Mouse (Mus musculus) G1E (cell line): ENCODE measurements around the gene Dusp8. TPM values are rescaled to one million over a fixed set of nuclear protein-coding genes. Genes with fewer than 3 reads are reported as not detected.

Source experiments
- ATAC-seq: 2 replicates; pipeline ENCODE4 v1.8.0; 2016; ENCODE audit warnings: mild to moderate bottlenecking; ENCODE audit not compliant: insufficient number of reproducible peaks, poor library complexity, low FRiP score, severe bottlenecking; ENCODE audit errors: extremely low read depth
- DNase-seq: peaks from one replicate; pipeline ENCODE4 v3.0.0; 2012; ENCODE audit warnings: low spot score
- H3K27me3 ChIP-seq: 2 replicates; pipeline ENCODE4 v1.6.1; 2012; ENCODE audit warnings: mild to moderate bottlenecking, low read length, inconsistent platforms; ENCODE audit not compliant: insufficient read depth
- H3K36me3 ChIP-seq: replicated peaks from 2 replicates; pipeline ENCODE3; 2012; ENCODE audit warnings: mild to moderate bottlenecking, inconsistent platforms
- H3K4me1 ChIP-seq: 2 replicates; pipeline ENCODE4 v1.6.1; 2012; ENCODE audit warnings: low read depth, low read length, inconsistent platforms, mixed read lengths; ENCODE audit not compliant: insufficient read depth
- H3K4me3 ChIP-seq: 2 replicates; pipeline ENCODE4 v1.5.1; 2012; ENCODE audit warnings: low read depth, mild to moderate bottlenecking, inconsistent platforms, low read length, moderate library complexity, mixed read lengths
- H3K9me3 ChIP-seq: replicated peaks from 2 replicates; pipeline ENCODE4 v1.6.1; 2012; ENCODE audit warnings: inconsistent platforms
- CTCF ChIP-seq: IDR thresholded peaks from 2 replicates; pipeline ENCODE4 v1.5.1; 2012; ENCODE audit warnings: low read depth, low read length, inconsistent platforms, mixed read lengths
- GATA1 ChIP-seq: IDR thresholded peaks from 2 replicates; pipeline ENCODE4 v1.6.1; 2012; ENCODE audit warnings: borderline replicate concordance, low read length, inconsistent platforms, mixed read lengths
- GATA2 ChIP-seq: IDR thresholded peaks from 2 replicates; pipeline ENCODE4 v1.6.1; 2012; ENCODE audit warnings: low read depth, low read length, inconsistent platforms, borderline replicate concordance
- POLR2AphosphoS5 ChIP-seq: IDR thresholded peaks from 2 replicates; pipeline ENCODE4 v1.6.1; 2012; ENCODE audit warnings: low read depth, low read length, inconsistent platforms; ENCODE audit not compliant: insufficient replicate concordance
- TAL1 ChIP-seq: conservative IDR thresholded peaks from 2 replicates; pipeline ENCODE4 v1.6.1; 2012; ENCODE audit warnings: low read depth, low read length, inconsistent platforms, mixed read lengths
- polyA plus RNA-seq: library from polyadenylated mRNA; stranded (reverse); fragments of >175 nt; gene quantifications from 2 replicates; pipeline ENCODE4 v1.2.3, GENCODE M21; 2012
- total RNA-seq, 2 experiments: library from RNA; stranded (forward) in 1 of 2; stranded (reverse) in 1 of 2; fragments of 200-1000 nt in 1 of 2; fragments of >200 nt in 1 of 2; fragmentation: Nextera tagmentation in 1 of 2; gene quantifications; 2 replicates each; pipeline ENCODE4 v1.2.3; 2014 to 2017

Dusp8 gene
- total and polyA plus RNA-seq, 3 experiments = 0.11 to 2.0 TPM; not detected in 1

DNA sequence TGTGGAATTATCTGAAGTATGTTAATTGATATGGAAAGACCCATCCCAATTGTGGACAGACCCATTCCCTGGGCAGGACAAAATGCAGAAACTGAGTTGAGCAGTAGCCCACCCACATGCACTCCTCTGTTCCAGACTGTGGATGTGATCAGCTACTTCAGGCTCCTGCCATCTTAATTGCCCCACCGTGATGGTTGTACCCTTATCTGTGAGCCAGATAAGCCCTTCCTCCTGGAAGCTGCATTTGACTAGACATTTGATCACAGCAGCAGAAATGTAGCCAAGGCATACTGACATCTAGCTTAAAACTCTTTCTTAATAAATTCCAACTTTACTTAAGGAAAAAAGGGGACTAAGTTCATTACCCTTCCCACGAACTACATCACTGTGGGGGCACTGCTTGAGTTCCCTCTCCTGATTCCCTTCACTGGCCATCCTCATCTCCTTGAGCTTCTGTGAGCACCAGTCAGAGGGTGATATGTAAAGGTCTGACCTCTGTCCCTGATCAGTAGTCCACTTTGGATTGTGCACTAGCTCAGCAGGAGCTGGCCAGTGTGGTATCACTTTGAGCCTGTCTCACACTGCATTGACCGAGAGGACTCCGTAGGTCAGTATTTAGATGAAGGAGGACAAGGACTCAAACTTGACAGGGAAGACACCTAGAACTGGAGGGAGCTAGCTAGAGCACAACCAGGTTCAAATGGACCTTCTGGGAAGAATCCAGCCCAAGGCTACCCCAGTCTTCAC is 9.3 kb downstream of the Dusp8 start:
- no peaks in the 10 kb centered on the region for H3K36me3 ChIP-seq
- ATAC-seq (no peak), DNase-seq (no peak)
- TF ChIP-seq TAL1 = no peak
- no peak for TF ChIP-seq CTCF
- TF ChIP-seq GATA1 = no peak
- TF ChIP-seq POLR2AphosphoS5 = no peak
- TF ChIP-seq GATA2 = no peak
- H3K4me1 ChIP-seq = peaks cover 8% of the 10 kb centered on the region; the same call in 1 of the 2 replicates
- no peak overlapping the region for H3K4me3 ChIP-seq
- peaks cover 27% of the 10 kb centered on the region for H3K27me3 ChIP-seq
- no peaks in the 10 kb centered on the region for H3K9me3 ChIP-seq

DNA sequence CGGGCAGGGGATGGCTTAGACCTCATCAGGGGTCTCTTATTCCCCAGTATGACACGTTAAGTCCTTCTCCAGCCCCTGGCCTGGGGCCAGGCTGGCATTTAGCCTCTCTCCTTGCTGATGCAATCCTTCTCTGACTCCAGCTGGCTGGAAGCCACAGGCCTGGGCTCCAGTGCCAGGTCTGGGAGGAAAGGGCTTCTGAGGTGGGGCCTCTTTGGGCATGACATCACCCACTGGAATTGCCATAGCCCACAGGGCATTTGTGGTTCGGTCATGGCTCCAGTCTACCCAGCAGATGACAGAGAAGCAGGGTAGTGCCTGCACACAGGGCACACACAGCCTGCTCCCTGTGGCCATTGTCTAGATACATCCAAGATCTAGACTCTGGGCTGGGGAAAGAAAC is 10.8 kb downstream of the Dusp8 start:
- TF ChIP-seq CTCF (no peak), GATA1 (no peak), TAL1 (no peak), POLR2AphosphoS5 (no peak), GATA2 (no peak)
- H3K9me3 ChIP-seq = no peaks in the 10 kb centered on the region
- no peaks in the 10 kb centered on the region for H3K36me3 ChIP-seq
- H3K27me3 ChIP-seq = peaks cover 27% of the 10 kb centered on the region
- H3K4me3 ChIP-seq = no peak overlapping the region
- H3K4me1 ChIP-seq = peaks cover 8% of the 10 kb centered on the region; the same call in 1 of the 2 replicates
- ATAC-seq (no peak), DNase-seq (no peak)

DNA sequence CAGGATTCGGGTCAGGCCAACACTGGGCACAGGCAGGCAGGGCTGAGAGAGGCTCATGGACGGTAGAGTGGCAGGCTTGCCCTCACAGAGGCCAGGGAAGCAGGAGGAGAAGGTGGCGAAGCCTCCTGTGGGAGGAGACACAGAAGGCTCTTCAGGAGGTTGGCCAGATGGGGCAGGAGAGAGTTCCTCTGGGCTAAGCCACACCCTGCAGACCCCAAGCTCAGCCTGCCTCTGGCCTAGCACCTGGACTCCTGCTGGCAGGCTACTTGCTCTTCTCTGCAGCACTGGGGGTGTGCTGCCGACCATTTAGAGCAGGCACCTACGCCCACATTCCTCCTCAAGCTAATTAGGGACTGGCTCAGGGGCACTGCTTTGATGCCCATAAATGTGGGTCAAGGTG is 11.2 kb downstream of the Dusp8 start:
- no peaks in the 10 kb centered on the region for H3K9me3 ChIP-seq
- no peak for ATAC-seq
- no peaks in the 10 kb centered on the region for H3K36me3 ChIP-seq
- H3K27me3 ChIP-seq = peaks cover 29% of the 10 kb centered on the region
- TF ChIP-seq GATA2 (no peak), TAL1 (no peak), GATA1 (no peak), CTCF (no peak), POLR2AphosphoS5 (no peak)
- peaks cover 8% of the 10 kb centered on the region; the same call in 1 of the 2 replicates for H3K4me1 ChIP-seq
- H3K4me3 ChIP-seq = no peak overlapping the region
- DNase-seq = no peak

DNA sequence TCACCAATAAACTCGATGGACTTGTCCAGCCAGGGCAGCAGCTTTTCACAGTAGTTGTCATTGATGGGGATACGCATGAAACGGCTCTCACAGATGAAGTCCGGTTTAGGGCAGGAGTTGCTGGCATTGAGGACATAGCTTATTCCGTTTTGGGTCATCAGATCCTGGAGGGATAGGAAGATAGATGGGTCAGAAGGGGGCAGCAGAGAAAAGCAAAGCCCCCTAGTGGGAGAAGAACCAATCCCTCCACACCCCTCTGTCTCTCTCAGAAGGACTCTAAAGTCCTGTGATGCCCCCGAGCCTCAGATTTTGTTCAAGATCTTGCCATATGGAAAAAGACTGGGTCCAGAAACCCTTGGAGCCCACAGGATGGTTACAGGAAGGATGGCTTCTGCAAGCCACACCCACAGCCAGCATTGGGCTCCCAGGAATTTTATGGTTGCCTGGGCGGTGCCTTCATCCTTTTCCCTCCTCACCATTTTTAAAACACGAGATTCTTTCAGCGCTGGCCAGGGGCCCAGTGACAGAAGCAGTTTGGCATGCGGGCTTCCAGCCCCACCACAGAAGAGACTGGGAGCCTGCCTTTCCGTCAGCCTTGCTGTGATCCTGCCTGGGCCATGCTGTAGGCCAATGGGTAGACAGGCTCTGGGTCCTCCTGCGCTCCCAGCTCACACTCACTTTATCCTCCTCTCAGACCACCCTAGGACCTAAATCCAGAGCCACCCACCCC is 11.9 kb downstream of the Dusp8 start:
- TF ChIP-seq TAL1 (no peak), POLR2AphosphoS5 (no peak), GATA1 (no peak), GATA2 (no peak), CTCF (no peak)
- H3K27me3 ChIP-seq = peaks cover 30% of the 10 kb centered on the region
- no peak for ATAC-seq

GRCm38 (mm10) chr7:142082607-142083006 is 13.0 kb downstream of the Dusp8 start:
- Histone ChIP-seq H3K36me3 (no peaks in the 10 kb centered on the region), H3K27me3 (peaks cover 34% of the 10 kb centered on the region), H3K9me3 (no peaks in the 10 kb centered on the region), H3K4me1 (peaks cover 5% of the 10 kb centered on the region; the same call in 1 of the 2 replicates), H3K4me3 (no peak overlapping the region)
- TF ChIP-seq GATA1 = no peak
- no peak for TF ChIP-seq POLR2AphosphoS5
- TF ChIP-seq TAL1 = no peak
- no peak for TF ChIP-seq GATA2
- no peak for TF ChIP-seq CTCF
- DNase-seq (no peak), ATAC-seq (no peak)

More for the DNA sequence above, 11.9 kb downstream of the Dusp8 start:
- H3K9me3 ChIP-seq = no peaks in the 10 kb centered on the region
- DNase-seq = no peak
- H3K4me1 ChIP-seq = peaks cover 8% of the 10 kb centered on the region; the same call in 1 of the 2 replicates
- no peaks in the 10 kb centered on the region for H3K36me3 ChIP-seq
- no peak overlapping the region for H3K4me3 ChIP-seq

DNA sequence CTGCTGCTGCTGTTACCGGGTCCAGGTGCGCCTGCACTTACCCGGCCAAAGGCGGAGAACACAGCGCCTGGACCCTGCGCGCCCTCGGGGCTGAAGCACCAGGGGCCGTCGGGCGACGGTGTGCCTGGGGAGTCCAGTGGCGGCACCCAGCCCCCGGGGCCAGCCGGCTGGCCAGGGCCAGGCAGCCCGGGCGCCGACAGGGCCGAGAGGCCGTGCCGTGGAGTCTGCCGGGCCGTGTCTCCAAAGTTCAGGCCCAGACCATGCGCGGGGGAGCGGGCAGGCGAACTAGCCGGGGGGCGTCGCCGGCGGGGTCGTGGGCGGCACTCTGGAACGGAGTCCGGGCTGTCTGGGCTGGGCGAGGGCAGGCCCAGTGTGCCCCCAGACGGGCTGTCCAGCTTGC is 13.5 kb downstream of the Dusp8 start:
- peaks cover 5% of the 10 kb centered on the region; the same call in 1 of the 2 replicates for H3K4me1 ChIP-seq
- no peak for ATAC-seq
- no peaks in the 10 kb centered on the region for H3K36me3 ChIP-seq
- TF ChIP-seq GATA1 = no peak
- peaks cover 35% of the 10 kb centered on the region for H3K27me3 ChIP-seq
- no peak for DNase-seq
- no peak overlapping the region for H3K4me3 ChIP-seq
- H3K9me3 ChIP-seq = no peaks in the 10 kb centered on the region
